Mouse (Mus musculus): ENCODE measurements around the gene Ppp1r10. TPM values are rescaled to one million over a fixed set of nuclear protein-coding genes. Genes with fewer than 3 reads are reported as not detected.

The Ppp1r10 gene
- total RNA-seq, 2 experiments from 2014 or later = 66.2 to 67.3 TPM

Small RNA genes lying within 50 kb of the gene (microRNA-seq; reads per million reads assigned to microRNA genes)
- gene Gm28033 (1.2 to 1.6 reads per million in 2 experiments), gene Mir1894 (0.45 to 1.2 reads per million in 2 experiments), gene Mir877 (410 to 633 reads per million in 2 experiments)

Other genes with a start within 250 kb of the Ppp1r10 start
- gene Vars2, start 248.8 kb upstream of the Ppp1r10 start, total RNA-seq (2021) = 10 to 100 TPM; 42.6 to 44.1 TPM
- gene Gtf2h4, start 242.7 kb upstream of the Ppp1r10 start, total RNA-seq (2021) = 10 to 100 TPM; 23.3 to 24.4 TPM
- 10 to 100 TPM; 49.8 to 50.5 TPM for gene Ddr1, start 211.8 kb upstream of the Ppp1r10 start, total RNA-seq (2021)
- gene Ier3, start 94.8 kb upstream of the Ppp1r10 start, total RNA-seq (2021) = 1 to 10 TPM; 4.3 to 4.6 TPM
- gene Flot1, start 93.2 kb upstream of the Ppp1r10 start, total RNA-seq (2021) = 100 to 1,000 TPM; 163 to 172 TPM
- 1,000 to 10,000 TPM; 1,119 to 1,208 TPM for gene Tubb5, start 78.1 kb upstream of the Ppp1r10 start, total RNA-seq (2021)
- gene Mdc1, start 74.9 kb upstream of the Ppp1r10 start, total RNA-seq (2021) = 10 to 100 TPM; 15.8 to 16.2 TPM
- gene Nrm, start 55.1 kb upstream of the Ppp1r10 start, total RNA-seq (2021) = 1 to 10 TPM; 5.2 to 5.7 TPM
- gene Ppp1r18, start 50.8 kb upstream of the Ppp1r10 start, total RNA-seq (2021) = 10 to 100 TPM; 15.6 to 16.3 TPM
- gene Dhx16, start 36.6 kb upstream of the Ppp1r10 start, total RNA-seq (2021) = 10 to 100 TPM; 26.1 to 36.5 TPM
- gene 2310061I04Rik, start 19.0 kb upstream of the Ppp1r10 start, total RNA-seq (2021) = 10 to 100 TPM; 69.4 to 77.2 TPM
- 100 to 1,000 TPM; 132 to 133 TPM for gene Atat1, start 6.4 kb upstream of the Ppp1r10 start, total RNA-seq (2021)
- 10 to 100 TPM; 49.1 to 50.2 TPM for gene Mrps18b, start within 50 bp of the Ppp1r10 start, total RNA-seq (2021)
- gene Abcf1, start 53.3 kb downstream of the Ppp1r10 start, total RNA-seq (2021) = 10 to 100 TPM; 86.2 to 86.6 TPM
- gene Gnl1, start 63.4 kb downstream of the Ppp1r10 start, total RNA-seq (2021) = 100 to 1,000 TPM; 123 to 128 TPM
- 10 to 100 TPM; 72.1 to 79.2 TPM for gene Prr3, start 63.8 kb downstream of the Ppp1r10 start, total RNA-seq (2021)
- gene H2-T24, start 104.1 kb downstream of the Ppp1r10 start, total RNA-seq (2021) = under 1 TPM; 0.54 to 0.80 TPM
- 1 to 10 TPM; 2.4 to 2.9 TPM for gene H2-T23, start 116.4 kb downstream of the Ppp1r10 start, total RNA-seq (2021)
- gene H2-T22, start 126.3 kb downstream of the Ppp1r10 start, total RNA-seq (2021) = 1 to 10 TPM; 8.2 to 9.0 TPM
- gene Gm6034, start 126.5 kb downstream of the Ppp1r10 start, total RNA-seq (2021) = not detected
- gene Gm11127, start 141.9 kb downstream of the Ppp1r10 start, total RNA-seq (2021) = under 1 TPM; 0.30 to 0.65 TPM
- gene Gm19684, start 205.2 kb downstream of the Ppp1r10 start, total RNA-seq (2021) = not detected
- not detected for gene Gm7030, start 213.0 kb downstream of the Ppp1r10 start, total RNA-seq (2021)